Mouse (Mus musculus) MEL (cell line): ENCODE results near the gene Bach2. TPM values are rescaled to one million over a fixed set of nuclear protein-coding genes. Genes with fewer than 3 reads are reported as not detected.

Source experiments
- DNase-seq: peaks from one replicate; pipeline ENCODE4 v3.0.0; 2011; ENCODE audit warnings: low read depth, low spot score
- H3K27ac ChIP-seq: 2 replicates; pipeline ENCODE4 v1.5.1; 2012; ENCODE audit warnings: low read depth, mild to moderate bottlenecking, control low read depth, low read length, moderate library complexity; ENCODE audit not compliant: control insufficient read depth
- H3K27me3 ChIP-seq, 2 experiments: fragments of 150-350 bp in 1 of 2; sonication (generic) in 1 of 2; 2 replicates each; pipeline ENCODE4 v1.6.1; 2012; ENCODE audit warnings: low read length in 2 of 2, mild to moderate bottlenecking in 2 of 2, improper control_type of control experiment in 1 of 2, moderate library complexity in 1 of 2; ENCODE audit not compliant: insufficient read depth in 2 of 2, control insufficient read depth in 1 of 2
- H3K36me3 ChIP-seq, 2 experiments: 2 replicates each; pipeline ENCODE4 v1.6.1; 2012 to 2014; ENCODE audit warnings: low read length in 2 of 2, improper control_type of control experiment in 1 of 2, inconsistent platforms in 1 of 2, mild to moderate bottlenecking in 1 of 2; ENCODE audit not compliant: insufficient read depth in 2 of 2, control insufficient read depth in 1 of 2
- H3K4me1 ChIP-seq, 2 experiments: fragments of 150-350 bp in 1 of 2; sonication (generic) in 1 of 2; 2 replicates each; pipeline ENCODE4 v1.6.1; 2012; ENCODE audit warnings: low read length in 2 of 2, improper control_type of control experiment in 1 of 2, mild to moderate bottlenecking in 1 of 2; ENCODE audit not compliant: insufficient read depth in 2 of 2, control insufficient read depth in 1 of 2
- H3K4me3 ChIP-seq, 2 experiments: fragments of 150-350 bp in 1 of 2; sonication (generic) in 1 of 2; 2 replicates each; pipeline ENCODE4 v1.5.1; 2012; ENCODE audit warnings: low read depth in 2 of 2, low read length in 2 of 2, mild to moderate bottlenecking in 2 of 2, moderate library complexity in 2 of 2, control low read depth in 1 of 2, improper control_type of control experiment in 1 of 2; ENCODE audit not compliant: control insufficient read depth in 1 of 2, insufficient read depth in 1 of 2
- H3K79me2 ChIP-seq: 2 replicates; pipeline ENCODE4 v1.6.1; 2012; ENCODE audit warnings: mild to moderate bottlenecking, low read length, moderate library complexity; ENCODE audit not compliant: control insufficient read depth, poor library complexity, insufficient read depth
- H3K9ac ChIP-seq: 2 replicates; pipeline ENCODE4 v1.6.1; 2012; ENCODE audit warnings: low read depth, mild to moderate bottlenecking, control low read depth, low read length, moderate library complexity; ENCODE audit not compliant: control insufficient read depth, poor library complexity, severe bottlenecking
- H3K9me3 ChIP-seq: fragments of 150-350 bp; sonication (generic); replicated peaks from 2 replicates; pipeline ENCODE4 v1.6.1; 2012; ENCODE audit warnings: mild to moderate bottlenecking, low read length, improper control_type of control experiment, moderate library complexity; ENCODE audit not compliant: insufficient read depth
- CTCF ChIP-seq, 3 experiments: IDR thresholded peaks in 2 of 3; conservative IDR thresholded peaks in 1 of 3; 2 replicates each; pipeline ENCODE4 v1.5.1; 2011 to 2012; ENCODE audit warnings: low read length in 3 of 3, low read depth in 2 of 3, mild to moderate bottlenecking in 2 of 3, improper control_type of control experiment in 1 of 3, inconsistent platforms in 1 of 3, mixed read lengths in 1 of 3, moderate library complexity in 1 of 3; ENCODE audit not compliant: control insufficient read depth in 1 of 3, insufficient read depth in 1 of 3, poor library complexity in 1 of 3, severe bottlenecking in 1 of 3
- GATA1 ChIP-seq: IDR thresholded peaks from 2 replicates; pipeline ENCODE4 v1.6.1; 2011; ENCODE audit warnings: low read depth, low read length, improper control_type of control experiment
- HCFC1 ChIP-seq: IDR thresholded peaks from 2 replicates; pipeline ENCODE4 v1.6.1; 2012; ENCODE audit warnings: low read depth, mild to moderate bottlenecking, inconsistent platforms, low read length, improper control_type of control experiment, moderate library complexity
- KAT2A ChIP-seq: conservative IDR thresholded peaks from 2 replicates; pipeline ENCODE4 v1.6.1; 2012; ENCODE audit warnings: low read depth, low read length, improper control_type of control experiment, inconsistent platforms
- MAFK ChIP-seq: IDR thresholded peaks from 2 replicates; pipeline ENCODE4 v1.6.1; 2011; ENCODE audit warnings: low read depth, mild to moderate bottlenecking, low read length, improper control_type of control experiment, borderline replicate concordance
- MAX ChIP-seq: IDR thresholded peaks from 2 replicates; pipeline ENCODE4 v1.6.1; 2011; ENCODE audit warnings: low read length, improper control_type of control experiment
- MEF2A ChIP-seq: IDR thresholded peaks from 2 replicates; pipeline ENCODE4 v1.6.1; 2014; ENCODE audit warnings: low read depth, mild to moderate bottlenecking, inconsistent platforms, low read length, improper control_type of control experiment; ENCODE audit not compliant: poor library complexity, insufficient replicate concordance, severe bottlenecking; ENCODE audit errors: extremely low read depth
- POLR2AphosphoS2 ChIP-seq: IDR thresholded peaks from 2 replicates; pipeline ENCODE4 v1.6.1; 2011; ENCODE audit warnings: low read length, improper control_type of control experiment
- RCOR1 ChIP-seq: IDR thresholded peaks from 2 replicates; pipeline ENCODE4 v1.6.1; 2012; ENCODE audit warnings: low read depth, mild to moderate bottlenecking, inconsistent platforms, low read length, improper control_type of control experiment
- SIN3A ChIP-seq: IDR thresholded peaks from 2 replicates; pipeline ENCODE4 v1.6.1; 2012; ENCODE audit warnings: low read length, improper control_type of control experiment, inconsistent platforms
- SMC3 ChIP-seq: IDR thresholded peaks from 2 replicates; pipeline ENCODE4 v1.6.1; 2011; ENCODE audit warnings: low read depth, low read length, improper control_type of control experiment
- USF1 ChIP-seq: IDR thresholded peaks from 2 replicates; pipeline ENCODE4 v1.6.1; 2014; ENCODE audit warnings: low read depth, mild to moderate bottlenecking, inconsistent platforms, low read length, improper control_type of control experiment, moderate library complexity
- USF2 ChIP-seq, 2 experiments: IDR thresholded peaks; 2 replicates each; pipeline ENCODE4 v1.6.1; 2011 to 2012; ENCODE audit warnings: improper control_type of control experiment in 2 of 2, low read length in 2 of 2, borderline replicate concordance in 1 of 2, inconsistent platforms in 1 of 2, low read depth in 1 of 2, mild to moderate bottlenecking in 1 of 2; ENCODE audit not compliant: insufficient read depth in 1 of 2
- ZKSCAN1 ChIP-seq: IDR thresholded peaks from 2 replicates; pipeline ENCODE4 v1.6.1; 2012; ENCODE audit warnings: low read depth, mild to moderate bottlenecking, inconsistent platforms, low read length, improper control_type of control experiment, moderate library complexity
- ZMIZ1 ChIP-seq: IDR thresholded peaks from 2 replicates; pipeline ENCODE4 v1.6.1; 2012; ENCODE audit warnings: low read depth, mild to moderate bottlenecking, inconsistent platforms, low read length, improper control_type of control experiment, moderate library complexity
- polyA plus RNA-seq, 2 experiments: library from polyadenylated mRNA; stranded (reverse) in 1 of 2; unstranded in 1 of 2; fragments of >175 nt in 1 of 2; fragments of >200 nt in 1 of 2; gene quantifications; 2 replicates each; pipeline versions ENCODE4 v1.2.1 to v1.2.4; 2012; ENCODE audit warnings: low replicate concordance in 2 of 2, low read depth in 1 of 2; ENCODE audit not compliant: insufficient read length in 2 of 2, insufficient read depth in 1 of 2, missing spikeins in 1 of 2
- total RNA-seq: library from RNA; depleted of rRNA; stranded (reverse); fragments of 300-350 nt; gene quantifications from 2 replicates; pipeline ENCODE4 v1.2.3, GENCODE M21; 2012

Gene Bach2
- total and polyA plus RNA-seq, 3 experiments: 0.04 TPM; not detected in 2

DNA sequence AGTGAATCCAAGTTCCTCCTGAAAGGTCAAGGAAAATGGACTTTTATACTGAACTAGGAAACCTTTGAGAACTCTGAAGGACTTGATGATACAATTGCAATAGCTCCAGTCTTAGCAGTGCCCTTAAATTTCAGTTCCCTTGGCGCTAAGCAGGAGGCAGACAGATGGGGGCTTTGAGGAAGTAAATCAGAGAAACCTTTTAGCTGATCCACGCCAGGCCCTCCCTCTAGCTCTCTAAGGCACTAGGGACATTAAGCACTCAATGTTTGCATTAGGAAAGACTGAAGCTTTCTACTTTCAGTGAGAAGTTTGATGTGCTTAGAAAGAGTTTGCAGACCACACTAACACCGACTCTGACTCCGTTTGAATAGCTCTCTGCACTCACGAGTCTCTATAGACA, 247.2 kb downstream of the Bach2 start:
- no peak overlapping the region for H3K9ac ChIP-seq
- H3K4me3 ChIP-seq: no peak overlapping the region
- no peaks in the 10 kb centered on the region for H3K36me3 ChIP-seq
- H3K79me2 ChIP-seq: no peaks in the 10 kb centered on the region; the same call in 1 of the 2 replicates
- TF ChIP-seq MAX: no peak
- no peak for TF ChIP-seq USF1
- no peak for TF ChIP-seq KAT2A
- no peak for TF ChIP-seq RCOR1
- no peak for DNase-seq
- H3K27ac ChIP-seq: no peak overlapping the region
- no peaks in the 10 kb centered on the region for H3K4me1 ChIP-seq
- H3K9me3 ChIP-seq: no peaks in the 10 kb centered on the region
- peaks cover 0 to 9% of the 10 kb centered on the region in 2 experiments for H3K27me3 ChIP-seq

DNA sequence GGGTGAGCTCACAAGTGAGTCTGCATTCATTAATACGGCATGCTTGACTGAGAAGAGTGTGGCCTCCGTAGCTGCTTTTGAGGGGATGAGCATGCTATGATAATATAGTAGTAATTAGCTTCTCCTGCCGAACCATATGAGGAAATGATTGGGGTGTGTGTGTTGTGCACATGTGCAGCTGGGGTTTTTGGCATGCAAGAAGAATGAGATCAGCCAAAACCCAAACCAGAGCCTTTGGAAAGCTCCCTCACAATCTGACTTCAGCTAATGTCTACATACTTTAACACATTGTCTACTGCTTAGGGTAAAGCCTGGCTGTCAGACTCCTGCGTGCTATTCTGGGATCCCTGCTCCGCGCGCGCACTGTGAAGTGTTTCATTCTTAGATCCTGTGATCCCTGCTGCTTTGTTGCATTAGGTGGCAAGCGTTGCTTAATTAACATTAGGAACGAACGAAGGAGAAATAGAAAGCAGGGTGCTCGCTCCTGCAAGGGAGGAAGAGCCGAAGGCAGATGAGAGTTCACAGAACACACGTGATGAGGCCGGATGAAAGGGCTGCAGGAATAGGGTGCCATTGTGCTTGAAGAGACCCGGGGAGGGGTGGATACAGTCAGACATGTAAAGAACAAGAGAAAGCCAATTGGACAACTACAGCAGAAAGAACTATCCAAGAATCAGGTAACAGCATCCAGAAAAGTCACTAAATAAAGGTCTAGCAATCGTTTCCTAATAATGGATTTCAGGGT, 248.2 kb downstream of the Bach2 start:
- no peaks in the 10 kb centered on the region for H3K9me3 ChIP-seq
- DNase-seq: no peak
- TF ChIP-seq SMC3: no peak
- TF ChIP-seq MAFK: no peak
- no peak for TF ChIP-seq HCFC1
- H3K4me1 ChIP-seq: no peaks in the 10 kb centered on the region
- H3K79me2 ChIP-seq: no peaks in the 10 kb centered on the region
- H3K27me3 ChIP-seq: peaks cover 0 to 9% of the 10 kb centered on the region in 2 experiments
- no peak overlapping the region for H3K27ac ChIP-seq
- H3K4me3 ChIP-seq: no peak overlapping the region
- H3K36me3 ChIP-seq: no peaks in the 10 kb centered on the region
- H3K9ac ChIP-seq: no peak overlapping the region

DNA sequence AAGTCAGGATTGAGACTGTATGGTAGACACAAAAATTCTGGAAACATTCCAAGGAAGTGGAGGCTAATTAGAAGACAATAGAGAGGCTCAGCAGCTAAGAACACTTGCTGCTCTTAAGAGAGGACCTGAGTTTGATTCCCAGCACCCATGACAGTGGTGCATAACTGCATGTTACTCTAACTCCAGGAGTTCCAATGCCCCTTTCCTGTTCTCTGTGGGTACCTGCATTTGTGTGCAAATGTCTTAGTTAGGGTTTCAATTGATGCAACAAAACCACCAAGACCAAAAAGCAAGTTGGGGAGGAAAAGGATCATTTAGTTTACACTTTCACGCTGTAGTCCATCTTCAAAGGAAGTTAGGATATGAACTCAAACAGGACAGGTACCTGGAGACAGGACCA, 250.6 kb downstream of the Bach2 start:
- H3K36me3 ChIP-seq: no peaks in the 10 kb centered on the region
- DNase-seq: no peak

More for the DNA sequence above, 250.6 kb downstream of the Bach2 start:
- Histone ChIP-seq H3K79me2 (no peaks in the 10 kb centered on the region), H3K4me1 (no peaks in the 10 kb centered on the region), H3K27me3 (peaks cover 0 to 1% of the 10 kb centered on the region in 2 experiments; a peak in 3 of 4 replicates), H3K27ac (no peak overlapping the region), H3K4me3 (no peak overlapping the region), H3K9ac (no peak overlapping the region), H3K9me3 (no peaks in the 10 kb centered on the region)
- TF ChIP-seq RCOR1 (no peak), GATA1 (no peak), SMC3 (no peak), ZMIZ1 (no peak), CTCF (IDR thresholded peaks at IDR 0.05 in 2 of 3, conservative IDR thresholded peaks at IDR 0.05 in 1 of 3; ENCODE audit: control insufficient read depth in 1 of 3, insufficient read depth in 1 of 3, low read depth in 2 of 3, low read length in 3 of 3, poor library complexity in 1 of 3, severe bottlenecking in 1 of 3) (no peak), USF2 (IDR thresholded peaks at IDR 0.05; ENCODE audit: borderline replicate concordance in 1 of 2, insufficient read depth in 1 of 2, low read depth in 1 of 2, low read length in 2 of 2) (no peak), SIN3A (no peak), ZKSCAN1 (no peak), POLR2AphosphoS2 (no peak), MEF2A (no peak)
